Mouse (Mus musculus): ENCODE measurements at regions not wholly inside any gene's neighbourhood (a gene's known extent, or its start where the extent isn't known, plus 50 kb on each side); places are given as distances from the start of the nearest gene placed in this dataset.
A peak's percentile ranks its signal among the peaks of the same experiment; 100 is the strongest.

DNA sequence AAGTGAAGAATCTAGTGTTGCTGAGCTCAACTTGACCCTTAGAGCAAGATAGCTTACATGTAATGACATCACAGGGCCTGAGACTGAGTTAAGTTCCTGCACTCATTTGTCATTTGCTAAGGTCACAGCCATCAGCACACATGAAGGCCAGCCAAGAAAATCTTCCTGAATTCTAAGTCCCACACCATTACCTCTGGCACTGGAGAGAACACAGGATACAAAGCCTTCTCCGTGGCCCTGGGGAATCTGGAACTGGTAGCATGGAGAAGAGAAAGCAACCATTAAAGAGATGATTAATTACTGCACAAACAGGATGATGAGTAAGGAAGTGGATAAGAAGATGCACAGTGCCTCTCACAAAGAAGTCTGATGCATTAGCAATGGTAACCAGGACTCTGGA is 232.0 kb downstream of the Wdr72 start:
- no peak for DNase-seq

DNA sequence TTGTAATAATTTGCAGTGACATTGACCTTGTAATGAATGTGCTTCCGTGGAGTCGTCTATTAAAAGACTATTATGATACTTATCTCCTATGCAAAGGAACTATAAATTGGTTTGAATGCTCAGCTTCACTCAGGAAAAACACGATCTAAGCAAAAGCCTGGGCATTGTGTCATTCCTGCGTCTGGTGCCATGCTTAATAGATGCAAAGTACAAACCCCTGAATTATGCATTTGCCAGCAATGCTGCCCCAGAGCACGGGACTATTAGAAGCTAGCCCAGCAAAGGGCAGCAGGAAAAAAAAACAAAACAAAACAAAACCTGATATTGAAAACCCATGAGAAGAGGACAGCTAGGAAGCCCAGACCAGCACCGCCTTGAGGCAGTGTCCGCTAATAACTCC is 234.9 kb downstream of the Wdr72 start:
- no peak for DNase-seq

DNA sequence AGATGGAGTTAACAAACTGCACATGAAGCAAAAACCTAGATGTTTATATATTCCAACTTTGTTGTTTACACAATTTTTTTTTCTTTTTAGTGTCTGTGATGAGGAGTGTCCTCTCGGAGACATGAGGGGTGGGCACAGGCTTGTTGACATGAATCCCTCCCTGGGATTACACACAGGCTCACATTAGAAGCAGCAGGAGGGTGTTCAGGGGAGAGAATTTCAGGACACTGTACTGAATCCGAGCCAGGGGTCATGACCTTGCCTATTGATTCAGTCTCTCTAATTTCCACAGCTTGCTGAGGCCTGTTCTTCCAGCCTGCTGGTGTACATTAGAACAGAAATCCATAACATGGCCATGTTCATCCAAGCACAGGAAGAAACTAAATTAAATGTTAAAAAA is 238.6 kb downstream of the Wdr72 start:
- DNase-seq = peak; percentile 7

DNA sequence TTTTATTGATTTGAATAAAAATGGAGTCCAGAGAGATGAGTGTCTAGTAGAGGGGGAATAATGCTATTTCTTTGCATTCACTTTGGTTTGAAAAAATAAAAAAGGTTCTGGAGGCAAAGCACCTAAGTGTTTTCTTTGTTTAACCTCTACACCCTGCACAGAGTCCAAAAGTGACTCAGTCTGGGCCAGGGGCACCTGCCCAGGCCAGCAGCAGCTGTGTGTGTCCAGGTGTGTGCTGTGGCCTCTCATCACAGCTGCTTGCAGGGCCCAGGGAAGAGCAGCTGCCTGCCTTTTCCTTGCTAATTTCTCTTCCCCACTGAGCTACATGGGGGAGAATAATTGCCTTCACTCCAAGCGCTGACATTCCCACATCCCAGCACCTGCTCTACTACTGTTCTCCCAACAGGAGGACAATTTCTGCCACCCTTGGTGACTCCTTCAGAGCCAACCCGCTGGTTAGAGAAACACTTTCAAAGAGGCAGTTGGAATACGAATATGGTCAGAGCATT is 255.8 kb downstream of the Wdr72 start:
- DNase-seq = no peak

DNA sequence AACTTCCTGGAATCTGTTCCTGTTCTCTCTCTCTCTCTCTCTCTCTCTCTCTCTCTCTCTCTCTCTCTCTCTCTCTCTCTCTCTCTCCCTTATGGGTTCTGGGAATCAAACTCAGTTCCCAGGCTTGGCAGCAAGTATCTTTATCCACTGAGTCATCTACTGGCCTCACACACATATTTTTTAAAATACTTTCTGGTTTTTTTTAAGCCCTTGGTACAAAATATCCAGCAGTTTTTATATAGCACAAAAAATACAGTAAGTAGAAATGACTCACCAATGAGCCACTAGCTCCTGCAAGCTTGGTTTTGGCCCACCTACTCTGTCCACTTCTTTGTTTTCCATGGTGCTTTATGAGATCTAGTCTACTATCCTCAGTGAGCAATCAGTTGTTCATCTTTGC is 266.0 kb downstream of the Wdr72 start:
- DNase-seq = no peak

DNA sequence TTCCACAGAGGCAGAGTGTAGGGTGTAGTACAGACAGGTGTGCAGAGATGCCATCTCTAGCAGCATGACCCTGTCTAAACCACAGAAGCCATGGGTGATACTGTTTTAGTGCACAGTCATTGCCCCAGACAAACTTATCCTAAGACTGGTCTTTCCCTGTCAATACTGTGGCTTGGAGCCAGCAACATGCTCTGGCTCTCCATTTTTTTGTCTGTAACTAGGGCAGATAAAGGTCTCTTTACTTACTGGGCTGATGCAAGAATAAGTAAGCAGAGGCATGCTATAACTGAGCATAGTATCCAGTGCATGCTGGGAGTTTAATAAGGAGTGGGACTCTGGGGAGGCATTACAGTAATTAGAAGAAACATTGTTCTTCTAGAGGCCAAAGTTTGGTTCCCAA is 267.0 kb downstream of the Wdr72 start:
- DNase-seq = no peak

DNA sequence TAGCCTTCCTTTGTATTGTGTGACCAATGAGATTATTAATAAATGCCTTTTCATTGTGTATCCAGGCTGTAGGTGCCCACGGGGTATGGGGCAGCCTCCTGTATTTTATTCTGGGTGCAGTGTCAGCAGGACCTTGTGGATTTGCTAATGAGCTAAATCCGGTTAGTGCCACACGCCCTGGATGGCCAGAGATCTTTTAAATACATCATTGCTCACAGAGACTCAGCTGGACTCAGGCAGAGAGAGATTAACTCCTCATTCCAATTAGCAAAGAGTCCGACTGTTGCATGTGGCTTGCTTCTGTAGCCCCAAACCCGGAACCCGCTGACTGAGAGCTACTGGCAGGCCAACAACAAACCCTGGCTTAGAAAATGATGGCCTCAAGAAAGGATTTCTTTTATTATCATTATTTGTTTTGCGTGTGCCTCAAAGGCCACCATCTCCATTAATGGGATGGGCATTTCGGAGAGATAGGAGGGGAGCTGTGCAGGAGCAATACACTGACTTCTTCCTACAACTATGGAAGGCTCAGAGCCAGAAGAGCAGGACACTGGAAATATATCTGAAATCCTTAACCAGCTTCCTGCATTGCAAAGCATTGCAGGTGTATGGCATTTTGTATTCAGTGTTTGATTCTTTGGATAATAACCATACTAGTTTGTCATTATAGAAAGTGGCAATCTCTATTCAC is 274.2 kb downstream of the Wdr72 start:
- DNase-seq = no peak

DNA sequence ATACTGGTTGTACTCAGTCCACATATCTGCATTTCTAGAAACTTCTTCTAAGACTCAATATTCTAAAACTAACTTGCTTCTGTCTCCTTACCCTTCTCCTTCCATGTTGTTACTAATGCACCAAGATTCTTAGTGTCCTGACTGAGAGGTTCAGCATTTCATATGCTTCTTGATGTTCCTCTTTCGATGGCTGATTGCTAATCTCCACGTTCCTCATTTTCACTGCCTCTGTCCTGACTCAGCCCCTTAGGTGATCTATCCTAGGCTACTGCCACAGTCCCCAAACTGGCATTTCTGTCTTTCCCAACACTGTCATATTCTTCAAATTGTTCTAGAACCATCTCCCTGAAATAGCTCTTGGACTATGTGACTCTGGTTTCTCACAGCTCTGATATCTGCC is 315.4 kb downstream of the Wdr72 start:
- no peak for DNase-seq

DNA sequence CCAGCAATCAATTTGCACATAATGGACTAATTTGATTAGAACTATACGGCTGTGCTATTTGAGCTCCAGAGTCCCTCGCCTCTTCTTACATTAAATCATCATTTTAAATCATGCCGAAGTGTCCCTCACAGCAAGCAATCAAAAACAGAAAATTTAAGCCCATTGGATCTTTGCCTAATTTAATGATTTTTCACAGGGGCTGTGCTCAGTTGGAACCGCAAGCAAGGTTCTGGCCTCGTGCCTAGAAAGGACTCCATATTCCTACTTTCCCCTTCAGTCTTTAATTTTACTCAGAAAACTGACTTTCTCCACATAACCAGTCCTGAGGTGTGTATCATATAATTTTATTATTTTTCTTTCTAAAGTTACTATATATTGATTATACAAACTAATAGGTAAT is 339.8 kb downstream of the Wdr72 start:
- no peak for DNase-seq

DNA sequence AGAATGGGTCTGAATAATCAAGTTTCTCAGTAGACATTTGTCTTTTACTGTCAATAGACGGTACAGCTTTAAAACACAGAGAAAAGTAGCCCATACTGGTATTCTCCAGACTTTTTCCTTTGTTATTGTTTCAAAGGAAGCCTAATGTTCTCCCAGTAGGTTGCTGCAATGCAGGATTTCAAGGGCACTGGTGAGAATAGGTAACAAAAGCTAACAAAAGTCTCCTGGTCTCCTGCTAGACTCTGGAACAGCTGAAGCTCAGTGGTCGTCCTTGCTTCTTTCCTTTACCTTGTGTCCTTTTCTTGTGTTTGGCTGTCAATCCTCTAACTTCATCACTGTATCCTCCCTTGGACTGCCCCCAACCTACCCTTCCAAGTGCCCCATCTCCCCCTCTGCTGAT is 350.9 kb downstream of the Wdr72 start:
- no peak for DNase-seq

DNA sequence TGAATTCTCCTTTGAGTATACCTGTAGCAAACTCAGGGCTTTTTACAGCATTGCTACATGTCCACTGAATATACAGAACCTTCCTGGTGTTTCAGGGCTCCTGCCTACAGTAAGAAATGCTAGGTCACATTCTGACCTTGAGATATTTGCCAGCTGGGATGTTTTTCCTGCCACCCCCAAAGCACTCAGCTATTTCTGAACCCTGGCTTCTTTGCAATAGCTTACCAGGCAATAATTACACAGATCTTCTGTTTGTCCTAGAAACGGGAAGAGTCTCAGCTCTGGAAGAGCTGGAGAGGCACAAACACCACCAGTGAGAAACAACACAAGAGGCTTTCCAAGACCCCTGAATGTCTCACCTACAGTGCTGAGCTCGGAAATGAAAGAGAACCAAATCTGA is 366.7 kb downstream of the Wdr72 start:
- peak; percentile 32 for DNase-seq

DNA sequence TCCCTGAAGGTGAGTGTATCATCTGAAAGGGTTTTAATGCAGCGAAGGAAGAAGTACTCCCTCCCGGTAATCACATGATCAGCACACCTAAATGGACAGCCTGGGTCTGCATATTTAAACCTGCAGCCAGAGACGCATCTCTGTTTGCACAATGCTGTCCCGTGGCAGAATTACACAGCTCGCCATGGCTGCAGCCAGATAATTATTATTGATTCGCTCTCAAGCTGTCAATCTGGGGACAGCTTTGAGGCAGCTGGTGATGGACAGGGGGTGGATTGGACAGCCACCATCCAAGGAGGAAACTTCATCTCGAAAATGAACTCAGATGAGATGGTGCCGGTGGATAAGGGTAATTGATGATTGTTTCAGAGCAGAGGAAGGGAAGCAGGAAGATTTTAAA is 369.1 kb downstream of the Wdr72 start:
- no peak for DNase-seq

DNA sequence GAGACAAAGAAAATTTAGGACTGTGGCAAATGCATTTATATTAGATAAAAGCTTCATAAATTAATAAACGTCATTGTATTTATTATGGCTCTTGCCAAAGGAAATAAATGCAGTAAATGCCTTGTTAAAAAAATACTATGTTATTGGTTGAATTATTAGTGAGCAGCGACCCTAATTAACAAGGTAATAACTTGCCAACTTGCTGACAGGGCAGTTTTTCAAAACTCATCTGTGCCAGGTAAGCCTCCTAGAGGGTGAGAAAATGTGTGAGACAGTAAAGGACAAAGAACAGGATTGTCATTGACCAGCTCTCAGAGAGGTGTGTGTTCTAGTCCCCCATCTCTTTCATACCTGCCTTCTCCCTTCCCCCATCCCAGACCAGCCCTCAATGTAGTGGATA is 347.8 kb upstream of the Onecut1 start:
- DNase-seq = no peak

DNA sequence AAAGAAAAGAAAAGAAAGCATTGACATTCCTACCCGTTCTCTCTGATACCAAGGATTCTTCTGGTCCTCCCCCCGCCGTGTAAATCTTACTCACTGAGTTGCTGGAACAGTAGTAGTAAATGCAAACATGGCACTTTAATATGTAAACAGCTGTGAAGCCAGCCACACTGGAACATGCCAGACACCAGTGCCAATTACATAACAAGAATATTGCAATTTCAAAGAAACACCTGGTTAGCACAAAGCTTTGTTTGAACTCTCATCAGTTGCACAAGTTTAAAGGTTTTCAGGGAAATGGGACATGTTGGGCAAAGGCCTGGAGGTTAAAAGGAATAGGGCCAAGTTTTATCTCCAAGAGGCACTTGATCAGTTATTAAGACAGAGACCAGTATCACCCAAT is 333.2 kb upstream of the Onecut1 start:
- DNase-seq = peak; percentile 19

DNA sequence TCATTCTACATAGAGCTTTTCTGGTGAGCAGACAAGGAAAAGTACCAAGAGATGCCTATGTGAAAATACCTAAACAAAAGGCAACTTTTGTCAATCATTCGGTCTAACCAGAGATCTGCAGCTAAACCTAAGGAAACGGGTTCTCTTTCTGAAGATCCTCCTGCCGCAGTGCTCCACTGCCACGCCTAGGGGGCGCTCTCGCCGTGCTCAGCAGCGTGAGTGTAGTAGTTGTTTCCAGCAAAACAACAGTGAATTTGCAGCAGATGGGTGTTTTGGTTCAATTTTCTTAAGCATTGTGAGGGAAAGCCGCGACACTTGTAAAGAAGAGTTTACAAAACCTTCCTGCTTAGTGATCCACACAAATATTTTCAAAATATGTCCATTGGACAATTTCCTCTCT is 331.4 kb upstream of the Onecut1 start:
- peak; percentile 32 for DNase-seq

DNA sequence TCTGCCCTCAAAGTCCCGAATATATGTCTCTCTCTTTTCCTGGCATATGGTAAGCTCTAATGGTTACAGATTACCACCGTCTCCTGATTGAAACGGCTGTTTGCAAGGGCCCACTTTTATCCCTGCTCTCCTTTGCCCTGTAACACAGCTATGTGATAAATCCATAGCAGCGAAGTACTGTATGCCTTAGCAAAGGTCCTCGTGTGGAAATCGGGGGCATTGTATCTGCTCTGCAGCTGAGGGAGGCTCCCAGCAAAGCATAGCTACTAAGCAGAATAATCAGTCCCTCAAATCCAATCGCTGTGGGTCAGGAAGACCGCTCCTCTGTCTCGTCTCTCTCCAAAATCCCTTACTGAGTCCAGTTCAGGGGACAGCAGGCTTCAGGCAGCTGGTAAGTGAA is 331.0 kb upstream of the Onecut1 start:
- no peak for DNase-seq

DNA sequence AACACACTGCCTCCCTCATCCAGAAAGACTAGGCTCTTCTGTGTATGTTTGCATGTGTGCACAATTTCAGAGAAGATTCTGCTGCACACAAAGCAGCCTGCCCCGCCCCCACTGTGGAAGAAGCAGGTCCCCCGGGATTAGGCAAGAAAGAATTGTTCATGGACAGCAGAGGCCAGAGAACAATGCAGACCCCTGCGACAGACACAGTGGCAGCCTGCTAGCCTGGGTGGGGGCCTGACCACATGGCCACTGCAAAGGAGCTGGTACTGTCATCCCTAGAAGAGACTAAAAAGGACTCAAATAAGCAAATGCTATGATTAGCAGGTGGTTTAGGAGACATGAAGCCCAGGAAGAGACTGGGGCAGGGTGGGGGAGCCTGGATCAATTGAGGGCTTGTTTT is 329.7 kb upstream of the Onecut1 start:
- no peak for DNase-seq

DNA sequence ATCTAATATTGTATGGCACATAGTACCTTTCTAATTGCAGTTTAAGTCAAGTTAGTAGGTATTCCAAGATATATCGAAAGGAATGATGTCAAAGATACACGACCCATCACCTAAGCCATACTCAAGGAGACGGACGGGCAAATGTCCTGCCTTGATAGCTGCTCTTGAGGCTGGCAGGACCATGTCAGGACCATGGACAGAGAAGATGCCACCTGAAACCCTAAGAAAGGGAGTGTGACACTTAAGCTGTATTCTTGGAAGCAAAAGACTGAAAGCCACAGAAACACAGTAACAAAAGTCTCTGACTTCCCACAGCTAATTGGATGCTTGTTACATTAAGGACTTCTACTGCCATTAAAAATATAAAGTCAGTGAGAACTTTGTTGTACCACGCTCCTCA is 326.7 kb upstream of the Onecut1 start:
- peak; percentile 14 for DNase-seq

DNA sequence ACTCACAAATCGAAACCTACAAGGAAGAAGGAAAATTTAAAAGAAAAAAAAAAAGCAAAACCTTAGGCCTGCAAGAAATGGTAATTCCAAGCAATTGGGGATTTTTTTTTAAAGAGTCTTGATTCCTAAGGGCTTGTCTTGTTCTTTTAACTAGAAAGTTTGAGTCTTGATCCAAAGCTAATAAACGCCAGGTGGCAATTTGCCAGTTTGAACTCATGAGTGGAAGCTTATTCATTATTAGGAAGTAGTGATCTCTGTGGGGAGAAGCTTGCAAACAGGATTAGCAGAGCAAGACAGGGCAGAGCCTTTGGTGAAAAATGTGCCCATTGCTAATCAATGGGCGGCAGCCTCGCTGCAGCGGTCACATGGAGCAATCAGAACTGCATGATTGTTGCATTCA is 305.6 kb upstream of the Onecut1 start:
- DNase-seq = no peak

DNA sequence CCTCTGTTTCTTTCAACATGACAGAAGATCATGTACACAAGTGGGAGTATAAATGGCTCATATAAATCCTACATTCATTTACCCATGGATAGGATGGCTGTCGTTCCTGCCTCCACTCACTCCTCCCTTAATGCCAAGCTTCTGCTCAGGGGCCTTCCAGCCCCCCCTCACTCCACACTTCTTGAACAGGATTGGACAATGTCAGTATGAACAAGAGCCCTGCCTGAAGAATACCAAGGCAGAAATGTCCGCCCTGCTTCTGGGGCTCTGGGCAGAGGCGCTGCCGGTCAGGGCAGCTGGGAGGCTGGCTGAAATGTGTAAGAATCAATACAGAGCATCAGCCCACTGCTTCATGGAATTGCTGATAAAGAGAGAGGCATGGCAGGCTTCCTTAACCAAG is 269.0 kb upstream of the Onecut1 start:
- no peak for DNase-seq

DNA sequence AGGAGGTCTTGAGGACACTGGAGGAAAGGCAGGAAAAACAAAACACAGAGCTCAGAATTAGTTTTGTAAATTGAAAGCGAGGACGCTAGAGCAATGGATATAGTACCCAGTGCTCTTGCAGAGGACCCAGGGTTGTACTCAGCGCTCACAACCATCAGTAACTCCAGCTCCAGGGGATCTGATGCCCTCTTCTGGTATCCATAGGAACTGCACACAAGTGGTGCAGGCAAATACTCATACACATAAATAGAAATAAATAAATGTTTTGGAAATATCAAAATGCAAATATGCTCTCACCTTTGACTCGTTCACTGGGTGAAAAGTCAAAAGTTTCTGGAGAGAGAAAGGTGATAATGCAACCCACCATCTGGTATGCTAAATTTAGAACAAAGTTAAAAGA is 267.8 kb upstream of the Onecut1 start:
- no peak for DNase-seq

DNA sequence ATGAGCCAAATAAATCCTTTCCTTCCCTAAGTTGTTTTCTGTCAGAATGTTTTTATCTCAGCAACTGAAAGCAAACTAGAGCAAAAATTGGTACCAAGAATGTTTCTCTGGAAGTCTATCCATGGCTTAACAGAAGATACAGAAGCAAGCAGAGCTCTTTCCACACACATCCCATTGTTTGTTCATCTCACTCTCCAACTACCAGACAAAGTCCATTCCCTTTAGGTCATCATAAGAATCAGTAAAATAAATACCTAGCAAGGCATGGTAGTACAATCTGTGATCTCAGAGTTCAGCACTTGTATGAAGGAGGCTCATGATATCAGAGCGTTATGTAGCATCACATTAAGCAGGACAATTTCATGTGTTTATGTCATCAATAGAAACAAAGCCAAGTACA is 257.3 kb upstream of the Onecut1 start:
- no peak for DNase-seq

DNA sequence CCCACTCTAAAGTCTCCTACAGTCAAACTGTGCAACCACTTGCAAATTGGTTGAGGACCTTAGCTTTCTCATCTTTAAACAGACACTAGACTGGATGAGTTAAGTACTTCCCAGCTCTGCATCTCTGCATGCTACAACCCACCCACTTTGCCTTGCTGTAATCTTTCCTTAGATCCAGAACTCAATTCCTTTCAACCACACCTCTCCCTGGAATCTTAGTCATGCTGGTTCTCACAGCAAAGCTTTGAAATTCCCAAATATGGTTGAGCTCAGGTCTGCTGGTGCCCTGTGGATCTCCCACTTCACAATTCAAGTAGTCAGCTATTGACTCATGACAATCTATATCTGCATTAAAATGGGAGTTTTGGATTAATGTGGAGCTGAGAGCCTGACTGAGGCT is 239.8 kb upstream of the Onecut1 start:
- DNase-seq = no peak

DNA sequence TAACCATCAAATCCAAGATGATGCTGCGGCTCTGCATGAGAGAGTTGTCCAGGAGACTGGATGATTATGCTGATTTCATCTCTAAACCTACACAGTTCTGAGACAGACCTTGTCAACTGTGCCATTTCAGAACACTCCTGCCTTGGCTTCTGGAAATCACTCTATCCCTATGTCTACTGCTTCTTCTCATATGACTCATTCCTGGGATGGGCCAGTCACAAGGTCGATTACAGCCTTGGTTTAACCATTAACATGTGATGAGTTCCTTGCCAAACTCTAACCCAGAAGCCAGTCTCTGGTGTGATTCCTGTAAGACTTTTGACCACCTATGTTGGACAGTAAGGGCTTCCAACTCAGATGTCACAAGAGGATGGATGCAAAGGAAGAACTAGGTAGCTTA is 216.3 kb upstream of the Onecut1 start:
- no peak for DNase-seq

DNA sequence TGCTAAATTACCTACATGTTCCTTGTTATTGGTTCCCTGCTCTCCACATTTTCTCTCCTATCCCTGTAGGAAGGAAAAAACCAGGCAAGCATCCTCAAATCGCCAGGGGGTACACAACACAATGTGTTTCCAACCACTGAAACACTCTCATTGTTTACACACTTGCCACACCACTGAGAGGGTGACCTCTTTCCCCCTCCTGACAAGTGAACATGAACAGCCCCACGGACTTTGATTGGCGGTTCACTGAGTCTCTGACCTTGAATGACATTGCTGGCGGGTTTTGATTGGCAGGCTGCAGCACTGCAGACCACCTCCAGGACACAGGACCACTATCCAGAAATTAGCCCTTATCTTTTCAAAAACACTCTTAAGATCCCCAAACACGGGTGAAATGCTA is 211.7 kb upstream of the Onecut1 start:
- no peak for DNase-seq

DNA sequence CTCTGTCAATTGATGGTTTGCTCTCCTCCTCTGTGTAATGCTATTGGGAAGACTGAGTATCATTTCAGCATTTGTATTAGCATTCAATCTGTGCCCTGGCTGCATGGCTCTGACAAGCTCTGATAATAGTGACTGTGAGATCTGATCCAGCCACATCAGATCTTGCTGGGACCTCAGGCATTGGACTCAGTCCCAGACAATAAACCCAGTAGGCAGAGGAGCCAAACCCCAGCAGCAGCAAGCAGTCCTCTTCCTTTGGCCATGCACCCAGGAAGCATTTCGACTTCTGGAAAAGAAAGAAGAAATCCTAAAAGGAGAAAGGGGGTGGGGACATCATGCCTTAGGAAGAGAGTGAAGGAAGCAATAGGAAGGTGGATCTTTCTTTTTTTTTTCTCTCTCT is 205.8 kb upstream of the Onecut1 start:
- DNase-seq = no peak

Data from lung, postnatal 36 days (tissue).